Mouse (Mus musculus): ENCODE results near the gene Wdr5. TPM values are rescaled to one million over a fixed set of nuclear protein-coding genes. Genes with fewer than 3 reads are reported as not detected.

The Wdr5 gene
- total RNA-seq (2021) (10 to 100 TPM; 30.5 TPM), polyA plus RNA-seq (2012; rRNA removed) (50.0 and 52.5 TPM in 2 replicates)
- long read RNA-seq, transcript Wdr5-201 (14 exons, 2,890 nt): major isoform, 16 of 22 reads
- long read RNA-seq, partial matches to known transcripts: 2 of 22 reads
- long read RNA-seq, other reads (novel, unspliced or antisense): 4 of 22 reads

- DNase-seq: peak; percentile 99
These were observed at the start of gene Wdr5 for GRCm38 (mm10) chr2:27514639-27515328. Gene Wdr5, plus strand, starts transcription at chr2:27515157.

- peak; percentile 2 for DNase-seq
These were observed 45.5 kb upstream of the Wdr5 start for GRCm38 (mm10) chr2:27469292-27469990.

GRCm38 (mm10) chr2:27469991-27470355 is 45.0 kb upstream of the Wdr5 start:
- DNase-seq: peak; percentile 71

GRCm38 (mm10) chr2:27470535-27470934 is 44.4 kb upstream of the Wdr5 start:
- no peak for DNase-seq

- DNase-seq: peak; percentile 9
These were observed 43.8 kb upstream of the Wdr5 start for GRCm38 (mm10) chr2:27471170-27471584.

GRCm38 (mm10) chr2:27473061-27473765 is 41.7 kb upstream of the Wdr5 start:
- DNase-seq: peak; percentile 49

- peak; percentile 61 for DNase-seq
These were observed 41.0 kb upstream of the Wdr5 start for GRCm38 (mm10) chr2:27473911-27474310.

- DNase-seq: peak; percentile 73
These were observed 40.1 kb upstream of the Wdr5 start for GRCm38 (mm10) chr2:27474621-27475484.

- peak; percentile 95 for DNase-seq
These were observed 39.3 kb upstream of the Wdr5 start for GRCm38 (mm10) chr2:27475495-27476302.

- no peak for DNase-seq
These were observed 38.4 kb upstream of the Wdr5 start for GRCm38 (mm10) chr2:27476303-27477192.

- DNase-seq: peak; percentile 27
These were observed 35.1 kb upstream of the Wdr5 start for GRCm38 (mm10) chr2:27479821-27480220.

GRCm38 (mm10) chr2:27480367-27480766 is 34.6 kb upstream of the Wdr5 start:
- DNase-seq: no peak

- DNase-seq: no peak
These were observed 32.6 kb upstream of the Wdr5 start for GRCm38 (mm10) chr2:27482265-27482861.

- no peak for DNase-seq
These were observed 28.2 kb upstream of the Wdr5 start for GRCm38 (mm10) chr2:27486725-27487124.

- no peak for DNase-seq
These were observed 27.5 kb upstream of the Wdr5 start for GRCm38 (mm10) chr2:27487336-27488049.

GRCm38 (mm10) chr2:27488362-27488761 is 26.6 kb upstream of the Wdr5 start:
- no peak for DNase-seq

GRCm38 (mm10) chr2:27490939-27491338 is 24.0 kb upstream of the Wdr5 start:
- DNase-seq: no peak

- no peak for DNase-seq
These were observed 21.0 kb upstream of the Wdr5 start for GRCm38 (mm10) chr2:27493971-27494370.
